Mouse (Mus musculus) cerebellum, adult 8-10 months (tissue): ENCODE measurements around the gene Krt9.

ENCODE experiments used
- DNase-seq: peaks from one replicate; pipeline ENCODE4 v3.0.0; 2022

The Krt9 gene

DNA sequence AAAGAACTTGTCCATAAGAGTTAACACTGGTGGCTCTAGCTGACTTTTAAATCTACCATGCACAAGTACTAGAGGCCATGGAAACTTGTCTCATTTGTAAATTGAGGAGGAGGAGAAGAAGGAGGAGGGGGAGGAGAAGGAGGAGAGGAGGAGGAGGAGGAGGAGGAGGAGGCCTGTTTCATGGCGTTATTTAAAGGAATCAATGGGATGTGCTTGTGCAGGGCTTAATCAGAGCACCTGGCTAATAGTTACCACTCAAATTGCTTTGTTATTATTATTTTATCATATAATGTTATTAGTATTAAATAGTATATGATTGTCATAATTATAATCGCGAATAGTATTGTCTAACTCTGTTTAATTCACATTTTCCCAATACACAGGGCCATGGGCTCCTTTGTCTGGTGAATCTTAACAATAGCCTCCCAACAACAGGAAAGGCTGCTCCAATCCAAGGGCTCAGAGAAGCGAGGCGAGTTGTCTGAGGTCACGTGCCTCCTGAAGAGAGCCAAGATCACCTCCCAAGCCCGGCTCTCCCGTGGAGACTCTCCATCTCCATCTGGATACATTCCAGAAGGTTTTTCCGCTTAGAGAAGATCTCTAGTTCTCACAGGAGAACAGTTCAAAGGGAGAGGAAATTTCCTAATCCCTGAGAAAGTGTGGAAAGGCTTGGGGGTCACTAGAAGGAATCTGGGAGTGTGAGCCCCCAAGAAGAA, 44.3 kb downstream of the Krt9 start, which contains the start of gene Krt19:
Gene Krt19 (minus strand): TSS at position 51 of the 716 bp plus-strand sequence.
- DNase-seq = no peak

DNA sequence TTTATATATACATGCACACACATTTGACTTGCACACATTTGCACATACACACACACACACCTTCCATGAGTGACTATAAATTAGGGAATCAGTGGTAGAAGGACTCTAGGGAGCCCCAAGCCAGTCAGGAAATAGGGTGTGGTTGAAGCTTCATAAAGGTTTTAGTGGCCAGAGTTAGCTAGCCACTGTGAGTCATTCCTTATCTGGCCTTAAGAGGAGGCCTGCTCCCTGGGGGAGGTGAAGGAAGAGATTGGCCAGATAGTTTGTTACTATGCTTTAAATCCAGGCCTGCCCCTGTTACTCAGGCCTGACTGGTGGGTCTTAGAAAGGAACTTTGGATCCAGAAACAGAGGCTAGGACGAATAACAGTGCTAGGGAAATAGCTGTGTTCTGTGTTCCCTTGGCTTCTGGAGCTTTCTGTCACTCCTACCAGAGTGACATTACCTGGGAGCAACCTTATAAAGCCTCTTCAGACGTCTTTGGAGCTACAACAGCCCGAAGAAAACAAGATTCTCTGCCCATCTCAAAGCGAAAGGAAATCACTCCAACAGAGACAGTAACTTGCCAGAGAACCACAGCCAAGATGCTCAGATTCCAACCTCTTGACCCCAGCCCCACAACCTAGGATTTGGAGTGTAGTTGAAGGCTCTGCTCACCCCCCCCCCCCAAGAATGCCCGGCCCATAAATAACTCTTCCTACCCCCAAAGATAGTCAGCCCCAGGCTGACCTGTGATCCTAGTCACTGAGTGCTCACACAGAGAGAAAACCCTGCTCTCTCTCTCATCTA, 45.3 kb downstream of the Krt9 start:
- DNase-seq = no peak

DNA sequence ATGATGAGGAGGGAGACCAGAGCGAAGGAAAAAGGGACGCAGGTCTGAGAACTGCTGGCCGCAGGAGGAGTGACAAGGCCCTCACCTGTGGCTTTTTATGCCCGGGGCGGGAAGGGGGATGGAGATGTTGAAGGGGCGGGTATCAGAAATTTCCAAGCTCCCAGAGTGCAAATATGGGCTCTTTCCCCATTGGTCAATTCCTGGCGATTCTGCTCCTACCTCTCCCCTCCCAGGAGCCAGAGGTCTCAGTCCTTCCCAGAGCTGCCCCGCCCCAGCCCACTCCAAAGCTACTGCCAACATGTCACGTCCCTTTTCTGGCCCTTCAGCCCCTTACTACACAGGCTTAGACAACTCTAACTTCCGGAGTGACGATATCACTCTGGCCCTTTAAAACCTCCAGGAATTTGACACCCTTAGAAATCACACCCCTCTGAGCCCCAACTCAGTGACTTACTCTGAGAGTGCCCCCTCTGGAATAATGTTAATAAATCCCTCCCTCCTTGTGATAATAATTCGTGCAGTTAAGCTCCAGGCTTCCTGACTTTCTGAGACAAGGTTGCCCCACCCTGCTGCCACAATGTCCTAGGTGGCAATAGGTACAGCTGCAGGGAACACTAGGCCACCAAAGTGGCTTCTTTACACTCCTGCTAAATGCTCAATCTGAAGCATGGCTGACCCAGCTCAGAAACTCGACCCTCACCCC, 47.0 kb downstream of the Krt9 start:
- DNase-seq = no peak

DNA sequence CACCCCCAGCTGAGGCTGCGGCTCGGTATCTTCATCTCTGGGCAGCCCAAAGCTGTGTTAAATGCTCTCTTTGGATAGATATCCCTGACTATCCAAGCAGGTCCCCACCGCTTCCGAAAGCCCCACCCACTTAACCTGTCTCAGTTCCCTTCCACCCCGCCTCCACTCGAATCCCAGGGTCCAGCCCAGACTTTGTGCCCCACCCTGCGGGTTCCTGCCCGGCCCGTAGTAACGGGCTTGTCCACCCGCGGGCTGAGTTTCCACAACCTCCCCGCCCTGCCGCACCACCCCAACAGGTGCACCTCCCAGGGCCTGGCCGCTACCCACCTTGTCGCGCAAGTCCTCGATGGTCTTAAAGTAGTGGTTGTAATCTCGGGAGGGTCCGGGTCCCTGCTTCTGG, 47.9 kb downstream of the Krt9 start:
- DNase-seq = no peak

DNA sequence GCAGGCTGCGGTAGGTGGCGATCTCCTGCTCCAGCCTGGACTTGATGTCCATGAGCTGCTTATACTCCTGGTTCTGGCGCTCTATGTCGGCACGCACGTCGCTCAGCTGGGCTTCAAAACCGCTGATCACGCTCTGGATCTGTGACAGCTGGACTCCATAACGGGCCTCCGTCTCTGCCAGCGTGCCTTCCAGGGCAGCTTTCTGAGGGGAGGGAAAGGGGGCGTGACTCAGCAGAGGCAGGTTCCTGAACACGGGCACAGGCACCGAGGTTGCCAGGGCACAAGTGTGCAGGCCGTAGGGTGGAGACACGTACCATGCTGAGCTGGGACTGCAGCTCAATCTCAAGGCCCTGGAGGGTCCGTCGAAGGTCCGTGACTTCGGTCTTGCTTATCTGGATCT, 52.1 kb downstream of the Krt9 start:
- no peak for DNase-seq

DNA sequence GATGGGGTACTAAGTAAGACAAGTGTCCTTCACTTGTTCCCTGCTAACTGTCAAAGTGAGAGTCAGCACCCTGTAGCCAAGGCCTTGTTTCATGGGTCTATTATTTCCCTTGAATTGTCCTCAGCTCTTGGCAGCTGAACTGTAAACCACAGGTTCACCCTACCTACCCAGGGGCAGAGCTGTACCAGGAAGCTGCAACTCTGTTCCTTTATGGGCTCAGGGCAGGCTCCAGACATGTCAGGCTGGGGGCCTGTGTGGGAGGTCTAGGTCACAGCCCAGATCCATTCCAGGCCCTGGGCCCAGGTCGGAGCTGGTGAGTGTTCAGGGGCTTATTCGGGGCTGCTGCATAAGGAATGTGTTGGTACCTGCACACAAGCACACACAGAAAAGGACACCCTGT, 53.7 kb downstream of the Krt9 start:
- no peak for DNase-seq

DNA sequence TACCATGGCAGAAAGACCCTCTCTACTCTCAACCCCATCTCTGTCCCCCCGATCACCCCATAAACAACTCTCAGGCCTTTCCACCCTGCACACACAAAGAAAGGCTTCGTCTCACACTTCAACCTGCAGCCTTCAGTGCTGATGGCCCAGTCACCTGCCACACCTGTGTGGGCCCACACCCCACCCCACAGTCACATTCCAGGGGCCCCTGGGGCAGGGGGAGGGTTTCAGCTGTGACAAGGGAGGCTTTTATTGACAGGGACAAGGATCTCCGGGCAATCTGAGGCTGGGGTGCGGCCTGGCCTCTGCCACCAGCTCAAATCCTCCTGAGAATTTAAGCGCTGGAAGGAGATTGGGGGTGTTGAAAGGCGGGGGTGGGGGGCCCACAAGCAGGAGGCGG, 54.2 kb downstream of the Krt9 start:
- DNase-seq = no peak

DNA sequence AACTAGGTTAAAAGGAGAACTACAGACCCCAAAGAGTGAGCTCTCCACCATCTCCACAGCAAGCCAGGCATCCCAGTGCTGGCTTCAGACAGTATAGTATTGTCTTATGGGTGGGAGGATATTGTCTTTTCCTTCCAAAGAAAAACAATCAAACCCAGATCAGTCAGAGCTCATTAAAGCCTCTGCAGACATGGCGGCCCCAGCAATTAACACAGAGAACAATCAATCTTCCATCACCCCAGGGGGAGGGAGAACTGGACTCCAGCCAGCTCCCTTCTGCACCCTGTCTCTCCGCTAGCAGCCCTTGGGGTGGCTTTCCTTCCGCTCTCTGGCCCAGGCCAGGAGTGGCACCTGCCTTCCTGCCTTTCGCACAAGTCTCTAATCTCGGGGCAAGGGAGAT, 55.4 kb downstream of the Krt9 start:
- no peak for DNase-seq
